7 mouse cellular contexts compared by ENCODE assay signal in the genomic region with DNA sequence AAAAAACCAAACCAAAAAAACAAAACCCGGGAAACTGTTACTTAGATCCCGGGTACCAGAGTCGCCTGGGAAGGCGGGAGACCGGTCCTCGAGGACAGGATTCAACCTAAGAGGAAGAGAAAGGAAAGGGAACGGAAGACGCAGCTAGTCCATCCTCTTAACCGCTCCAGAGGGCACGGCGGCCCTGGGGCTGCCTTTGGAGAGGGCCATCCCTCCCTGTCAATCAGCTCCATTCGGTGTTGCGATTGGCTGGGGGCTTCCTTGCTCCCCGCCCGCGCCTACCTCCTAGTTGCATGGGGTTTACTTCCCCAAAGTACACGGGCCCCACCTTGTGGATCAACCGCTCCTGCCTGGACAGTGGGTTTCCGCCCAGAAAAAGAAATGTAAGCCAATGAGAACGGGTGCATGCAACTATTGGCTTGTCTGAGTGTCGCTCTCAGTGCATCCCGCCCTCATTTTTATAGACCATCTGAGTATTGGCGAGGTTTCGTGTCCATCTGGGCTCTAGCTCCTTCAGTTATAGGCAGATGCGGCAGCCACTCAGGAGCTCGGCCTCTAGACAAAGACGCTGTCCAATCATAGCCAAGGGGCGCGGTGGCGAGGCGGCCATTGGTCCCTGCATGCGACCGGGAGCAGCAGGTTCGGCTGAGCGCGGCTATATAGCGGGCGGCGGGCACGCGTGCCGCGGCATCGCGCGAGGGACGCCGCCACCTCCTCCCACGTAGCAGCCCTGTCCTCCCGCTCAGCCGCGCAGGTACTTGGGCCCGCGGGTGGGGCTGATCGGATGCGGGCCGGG. TPM values are rescaled to one million over a fixed set of nuclear protein-coding genes. Genes with fewer than 3 reads are reported as not detected.
DNase-seq lines count a peak whose midpoint lies in the region; ATAC-seq lines count a peak whose summit lies in the region.

A gene (plus strand): TSS at position 638 of the 796 bp plus-strand sequence.

- no peaks in the 10 kb centered on the region for H3K9me3 ChIP-seq in intestine, embryonic 15.5 days
- no peaks in the 10 kb centered on the region for H3K9me3 ChIP-seq in midbrain, embryonic 10.5 days (replicated peaks)

- no peaks in the 10 kb centered on the region for H3K36me3 ChIP-seq in intestine, embryonic 15.5 days
- H3K36me3 ChIP-seq in midbrain, embryonic 10.5 days, result peaks cover 36% of the 10 kb centered on the region

- peak; percentile 100 for DNase-seq in adrenal gland, adult 2 months
- peak; percentile 98 for DNase-seq in embryo, embryonic 11.5 days (ENCODE audit: low read depth, low spot score)
- DNase-seq in gastrocnemius, postnatal 36 days, result peak; percentile 98 to 99
- peak; percentile 100 for DNase-seq in left cerebral cortex, postnatal 25 days (ENCODE audit: low spot score in 2 of 2)
- DNase-seq in midbrain, embryonic 10.5 days (ENCODE audit: low spot score), result peak; percentile 99
- peak; percentile 98 for DNase-seq in right cerebral cortex, postnatal 4 days

- WGBS in intestine, embryonic 15.5 days, result under 1% methylated on average over 57 of the region's 57 CpGs
- under 1% methylated on average over 57 of the region's 57 CpGs for WGBS in midbrain, embryonic 10.5 days

- H3K27me3 ChIP-seq in intestine, embryonic 15.5 days (replicated peaks), result no peaks in the 10 kb centered on the region
- H3K27me3 ChIP-seq in midbrain, embryonic 10.5 days (ENCODE audit: low read depth, poor library complexity, severe bottlenecking), result no peaks in the 10 kb centered on the region

- peak within 1 kb of the TSS; percentile 94 for H3K9ac ChIP-seq in intestine, embryonic 15.5 days

- peak within 1 kb of the TSS; percentile 90 for H3K27ac ChIP-seq in intestine, embryonic 15.5 days
- H3K27ac ChIP-seq in midbrain, embryonic 10.5 days (replicated peaks), result peak within 1 kb of the TSS; percentile 99

- intact Hi-C loops in gastrocnemius, postnatal 36 days (cut with DNase I), result no loop called here
- intact Hi-C loops in left cerebral cortex, postnatal 25 days (cut with DNase I), result no loop called here

- H3K4me2 ChIP-seq in intestine, embryonic 15.5 days (replicated peaks), result peak within 1 kb of the TSS; percentile 73

- H3K4me1 ChIP-seq in intestine, embryonic 15.5 days (replicated peaks), result peaks cover 3% of the 10 kb centered on the region; the same call in 1 of the 2 replicates
- H3K4me1 ChIP-seq in midbrain, embryonic 10.5 days, result peaks cover 26% of the 10 kb centered on the region

- ATAC-seq in intestine, embryonic 15.5 days, result peak; percentile 96

- peak within 1 kb of the TSS; percentile 95 for H3K4me3 ChIP-seq in intestine, embryonic 15.5 days (replicated peaks)
- H3K4me3 ChIP-seq in midbrain, embryonic 10.5 days, result peak within 1 kb of the TSS; percentile 99

RNA-seq across cellular contexts. Expression of the gene that starts here (rescaled TPM):
- total RNA-seq in adrenal gland, adult 2 months (2021), result 10 to 100 TPM; 50.7 to 54.6 TPM
- 22.7 and 33.7 TPM in 2 replicates for polyA plus RNA-seq in adrenal gland, adult 2 months (2012; rRNA removed)
- total RNA-seq in gastrocnemius, postnatal 36 days (2021), result 10 to 100 TPM; 46.1 to 48.5 TPM
- polyA plus RNA-seq in intestine, embryonic 15.5 days (2015; fragmentation: Nextera tagmentation; extraction: Ambion mirVana), result 163 and 179 TPM in 2 replicates
- total RNA-seq in left cerebral cortex, postnatal 25 days (2021), result 10 to 100 TPM; 34.1 to 34.4 TPM
- 258 and 281 TPM in 2 replicates for polyA plus RNA-seq in midbrain, embryonic 10.5 days (2016; fragmentation: Nextera tagmentation; extraction: Ambion mirVana)

Comparison
In these comparisons a context has a peak if more than half of its experiments do, and no peak if none do; other contexts are left out.
1. Peak in every context shown above with its lines: DNase-seq, ATAC-seq, H3K4me3 ChIP-seq and H3K27ac ChIP-seq.